Mouse (Mus musculus) intestine, embryonic 15.5 days (tissue): ENCODE measurements around the gene Hist1h3d. TPM values are rescaled to one million over a fixed set of nuclear protein-coding genes. Genes with fewer than 3 reads are reported as not detected.
A peak's percentile ranks its signal among the peaks of the same experiment; 100 is the strongest.
"Not testable (repeated sequence)": the region's sequence is repeated elsewhere in the genome, so short reads cannot be mapped to it uniquely, and the experiment has no call there.

Experiments
- ATAC-seq: fragments of 200-750 bp; cut with Nextera tagmentation; 2 replicates; pipeline ENCODE4 v1.8.0; 2017; ENCODE audit warnings: moderate TSS enrichment, moderate library complexity
- H3K27ac ChIP-seq: fragments of 300-500 bp; sonication (generic); 2 replicates; pipeline ENCODE4 v1.5.1; 2015; ENCODE audit warnings: mild to moderate bottlenecking, inconsistent platforms
- H3K27me3 ChIP-seq: fragments of 300-500 bp; sonication (generic); replicated peaks from 2 replicates; pipeline ENCODE4 v1.6.1; 2015; ENCODE audit warnings: inconsistent platforms
- H3K36me3 ChIP-seq: fragments of 300-500 bp; sonication (generic); 2 replicates; pipeline ENCODE4 v1.6.1; 2015; ENCODE audit warnings: inconsistent platforms
- H3K4me1 ChIP-seq: fragments of 300-500 bp; sonication (generic); replicated peaks from 2 replicates; pipeline ENCODE4 v1.6.1; 2015; ENCODE audit warnings: inconsistent platforms
- H3K4me2 ChIP-seq: fragments of 300-500 bp; sonication (generic); replicated peaks from 2 replicates; pipeline ENCODE4 v1.6.1; 2015; ENCODE audit warnings: mild to moderate bottlenecking, inconsistent platforms
- H3K4me3 ChIP-seq: fragments of 300-500 bp; sonication (generic); replicated peaks from 2 replicates; pipeline ENCODE4 v1.5.1; 2015; ENCODE audit warnings: inconsistent platforms
- H3K9ac ChIP-seq: fragments of 300-500 bp; sonication (generic); 2 replicates; pipeline ENCODE4 v1.6.1; 2015; ENCODE audit warnings: inconsistent platforms
- H3K9me3 ChIP-seq: fragments of 300-500 bp; sonication (generic); 2 replicates; pipeline ENCODE4 v1.6.1; 2016; ENCODE audit warnings: inconsistent platforms
- WGBS: fragments of 180-500 bp; shearing (Covaris S2); methylation state at CpG from one replicate; pipeline ENCODE4 v1.1.7; 2015; 5-methylcytosine and 5-hydroxymethylcytosine counted together
- polyA plus RNA-seq: library from polyadenylated mRNA; unstranded; fragments of >200 nt; fragmentation: Nextera tagmentation; extraction: Ambion mirVana; gene quantifications from 2 replicates; pipeline ENCODE4 v1.2.1, GENCODE M21; 2015

Hist1h3d gene
- polyA plus RNA-seq, 1 experiment from 2014 or later = 5.2 TPM

DNA sequence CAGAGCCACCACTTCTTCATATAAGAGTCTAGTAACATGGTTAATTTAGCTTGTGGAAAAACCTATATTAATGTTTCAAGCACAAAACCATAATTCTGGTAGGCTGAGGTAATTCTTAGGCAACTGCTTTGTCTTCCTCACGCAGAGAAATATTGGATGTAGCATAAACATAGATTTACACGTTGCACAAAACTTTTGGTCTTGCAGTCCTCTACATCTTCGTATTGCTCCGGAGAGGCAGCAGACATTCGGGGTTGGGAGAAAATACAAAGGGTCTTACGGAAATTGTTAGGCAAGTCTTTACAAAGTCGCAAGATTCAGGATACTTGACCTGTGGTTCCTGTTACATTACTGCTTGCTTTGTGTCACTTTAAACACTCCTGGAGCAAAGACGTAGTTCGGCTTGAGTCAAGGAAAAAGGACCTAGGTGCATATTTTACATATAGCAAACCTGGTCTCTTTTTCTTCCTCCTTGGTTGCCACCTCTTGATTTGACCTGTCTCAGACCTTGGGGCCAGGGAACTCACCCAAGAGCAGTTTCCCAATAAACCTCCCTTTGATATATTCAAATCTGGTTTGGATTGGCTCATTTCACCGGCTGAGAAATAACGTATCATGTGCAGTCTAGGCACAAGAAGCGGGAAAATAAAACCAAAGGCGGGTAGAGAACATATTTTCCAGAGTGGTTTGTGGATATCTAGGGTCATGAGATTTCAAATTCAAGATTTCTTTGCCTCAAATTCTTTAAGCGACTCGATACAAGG lies 41.0 kb upstream of the Hist1h3d start:
- peak; percentile 32 for ATAC-seq
- H3K4me2 ChIP-seq = peak overlapping the region; percentile 69
- H3K4me1 ChIP-seq = peaks cover 15% of the 10 kb centered on the region
- H3K9ac ChIP-seq = peak overlapping the region; percentile 31
- H3K27ac ChIP-seq = peak overlapping the region; percentile 93
- H3K9me3 ChIP-seq = no peaks in the 10 kb centered on the region
- H3K36me3 ChIP-seq = no peaks in the 10 kb centered on the region
- peak overlapping the region; percentile 50 for H3K4me3 ChIP-seq
- under 1% methylated on average over 15 of the region's 15 CpGs for WGBS
- no peaks in the 10 kb centered on the region for H3K27me3 ChIP-seq

DNA sequence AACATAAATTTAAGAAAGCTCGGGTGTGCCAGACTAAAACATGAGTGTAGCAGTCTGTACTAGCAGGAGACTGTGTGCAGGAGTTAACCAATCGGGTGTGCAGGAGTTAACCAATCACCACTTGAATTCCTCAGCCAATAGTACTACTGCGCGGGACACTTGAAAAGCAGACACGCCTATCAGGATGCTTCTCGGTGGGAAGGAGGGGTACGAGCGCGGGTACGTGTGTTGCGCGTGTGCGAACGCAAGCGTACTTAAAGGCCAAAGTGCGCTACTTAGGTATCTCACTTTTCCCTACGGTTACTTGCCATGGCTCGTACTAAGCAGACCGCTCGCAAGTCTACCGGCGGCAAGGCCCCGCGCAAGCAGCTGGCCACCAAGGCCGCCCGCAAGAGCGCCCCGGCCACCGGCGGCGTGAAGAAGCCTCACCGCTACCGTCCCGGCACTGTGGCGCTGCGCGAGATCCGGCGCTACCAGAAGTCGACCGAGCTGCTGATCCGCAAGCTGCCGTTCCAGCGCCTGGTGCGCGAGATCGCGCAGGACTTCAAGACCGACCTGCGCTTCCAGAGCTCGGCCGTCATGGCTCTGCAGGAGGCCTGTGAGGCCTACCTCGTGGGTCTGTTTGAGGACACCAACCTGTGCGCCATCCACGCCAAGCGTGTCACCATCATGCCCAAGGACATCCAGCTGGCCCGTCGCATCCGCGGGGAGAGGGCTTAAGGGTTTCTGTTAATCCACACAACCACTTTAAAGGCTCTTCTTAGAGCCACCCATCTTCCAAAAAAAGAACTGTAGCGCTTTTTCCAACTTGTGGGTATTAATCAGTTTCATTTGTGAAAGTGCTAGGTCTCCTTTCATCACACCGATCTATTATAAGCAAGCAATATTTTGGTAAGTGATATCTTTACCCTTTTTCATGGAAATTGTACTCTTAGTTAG lies 40.2 kb upstream of the Hist1h3d start, which contains the start of gene Hist1h3g:
Hist1h3g (plus strand) TSS at position 286 of the 939 bp plus-strand sequence.
- Histone ChIP-seq H3K27ac (peak within 1 kb of the TSS; percentile 93), H3K4me3 (peak within 1 kb of the TSS; percentile 50), H3K9ac (peak within 1 kb of the TSS; percentile 53), H3K4me2 (peak within 1 kb of the TSS; percentile 69), H3K4me1 (peaks cover 15% of the 10 kb centered on the region)
- under 1% methylated on average over 49 of the region's 62 CpGs for WGBS
- H3K9me3 ChIP-seq, H3K27me3 ChIP-seq, H3K36me3 ChIP-seq: not testable (repeated sequence)
- ATAC-seq = peak; percentile 90

DNA sequence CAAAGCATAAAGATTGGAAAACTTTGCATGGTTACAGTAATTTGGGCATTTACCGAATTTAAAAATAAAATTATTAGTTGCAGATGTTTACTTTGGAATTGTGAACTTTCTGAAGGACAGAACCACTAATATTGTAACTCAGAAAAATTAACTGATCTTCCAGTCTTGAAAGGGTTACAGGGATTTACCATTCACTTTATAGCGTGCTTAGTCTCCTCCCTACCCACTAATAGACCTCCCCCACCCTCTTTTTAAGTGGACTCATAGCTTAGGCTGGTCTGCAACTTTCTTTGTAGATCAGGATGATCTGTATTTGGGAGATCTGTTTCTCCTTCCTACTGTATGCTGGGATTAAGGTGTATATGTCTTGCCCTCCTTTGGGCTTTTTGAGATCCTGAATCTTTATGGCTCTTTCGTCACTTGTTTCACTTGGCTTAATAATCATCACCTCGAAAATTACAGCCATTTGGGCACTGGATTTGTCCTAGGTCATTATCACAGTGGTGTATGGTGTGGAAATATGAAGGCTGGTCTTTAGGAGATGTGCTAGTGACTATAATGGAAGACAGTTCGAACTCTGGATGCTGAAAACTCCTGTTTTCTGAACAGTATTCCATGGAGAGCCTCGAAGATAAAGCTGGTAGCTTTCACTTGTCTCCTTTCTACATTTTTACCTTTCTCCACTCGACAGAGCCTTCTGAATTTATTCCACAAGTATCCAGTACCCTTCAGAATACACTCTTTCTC lies 39.3 kb upstream of the Hist1h3d start:
- Histone ChIP-seq H3K9ac (peak overlapping the region; percentile 42), H3K27ac (peak overlapping the region; percentile 27), H3K4me1 (peaks cover 17% of the 10 kb centered on the region), H3K36me3 (no peaks in the 10 kb centered on the region), H3K4me2 (peak overlapping the region; percentile 69), H3K4me3 (peak overlapping the region; percentile 50), H3K9me3 (no peaks in the 10 kb centered on the region), H3K27me3 (no peaks in the 10 kb centered on the region)
- 14% methylated on average over 7 of the region's 7 CpGs for WGBS
- no peak for ATAC-seq

DNA sequence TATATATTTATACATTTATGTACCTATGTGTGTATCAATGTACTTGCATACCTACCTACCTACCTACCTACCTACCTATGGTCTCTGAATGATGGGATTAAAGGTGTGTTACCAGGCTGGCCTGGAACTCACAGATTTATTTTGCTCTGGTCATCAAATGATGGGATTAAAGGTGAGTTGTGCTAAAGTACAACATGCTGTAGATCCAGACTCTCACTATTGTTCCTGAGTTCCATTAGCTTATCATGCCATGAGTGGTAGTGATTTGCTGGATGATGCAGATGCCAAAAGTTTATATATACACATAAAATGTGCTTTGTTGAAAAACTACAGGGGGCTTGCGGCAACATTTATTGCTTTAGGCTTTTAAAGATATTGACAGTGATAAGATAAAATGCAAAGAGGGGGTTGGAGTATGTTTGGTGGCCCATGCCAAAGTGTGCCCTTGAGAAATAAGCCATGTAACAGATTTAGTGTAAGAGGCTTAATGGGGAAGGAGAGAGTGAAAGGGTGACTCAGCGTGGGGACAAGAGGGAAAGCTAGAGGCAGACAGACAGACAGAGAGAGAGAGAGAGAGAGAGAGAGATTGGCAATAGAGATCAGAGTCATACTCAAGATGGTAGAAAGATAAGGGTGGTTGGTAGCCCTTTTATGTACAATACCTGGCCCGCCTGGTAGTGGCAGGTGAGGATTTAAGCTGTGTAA lies 38.4 kb upstream of the Hist1h3d start:
- 69% methylated on average over 3 of the region's 3 CpGs for WGBS
- H3K4me3 ChIP-seq = no peak overlapping the region
- H3K4me1 ChIP-seq = peaks cover 16% of the 10 kb centered on the region
- no peaks in the 10 kb centered on the region for H3K36me3 ChIP-seq
- H3K27ac ChIP-seq = no peak overlapping the region
- ATAC-seq = no peak
- H3K27me3 ChIP-seq = no peaks in the 10 kb centered on the region
- peak overlapping the region; percentile 69; the same call in 1 of the 2 replicates for H3K4me2 ChIP-seq
- H3K9me3 ChIP-seq = no peaks in the 10 kb centered on the region
- no peak overlapping the region for H3K9ac ChIP-seq

DNA sequence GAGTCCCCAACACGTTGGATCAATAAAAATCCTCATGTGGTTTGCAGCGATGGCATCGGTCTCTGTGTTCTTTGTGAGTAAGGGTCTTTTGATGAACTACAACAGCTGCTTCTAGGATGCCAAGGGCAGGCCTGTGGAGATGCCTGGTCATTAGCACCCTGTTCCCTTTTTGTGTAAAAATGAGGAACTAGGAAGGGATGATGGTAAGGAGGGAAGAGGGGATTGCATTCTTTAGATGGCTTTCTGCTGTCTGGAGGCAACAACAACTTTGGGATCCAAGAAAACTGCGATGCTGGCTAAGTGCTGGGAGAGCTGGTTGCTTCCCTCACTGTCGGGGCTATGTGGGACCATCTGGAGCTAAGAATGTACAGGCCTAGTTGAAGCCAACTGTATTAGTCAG lies 37.3 kb upstream of the Hist1h3d start:
- no peak overlapping the region for H3K4me2 ChIP-seq
- H3K27me3 ChIP-seq = no peaks in the 10 kb centered on the region
- ATAC-seq = no peak
- H3K36me3 ChIP-seq = no peaks in the 10 kb centered on the region
- WGBS = 73% methylated on average over 5 of the region's 5 CpGs
- H3K9me3 ChIP-seq = no peaks in the 10 kb centered on the region
- no peak overlapping the region for H3K4me3 ChIP-seq
- no peak overlapping the region for H3K9ac ChIP-seq
- 0 out of 2 replicates have a peak, but pooled peaks cover 7% of the 10 kb centered on the region for H3K4me1 ChIP-seq
- H3K27ac ChIP-seq = no peak overlapping the region

DNA sequence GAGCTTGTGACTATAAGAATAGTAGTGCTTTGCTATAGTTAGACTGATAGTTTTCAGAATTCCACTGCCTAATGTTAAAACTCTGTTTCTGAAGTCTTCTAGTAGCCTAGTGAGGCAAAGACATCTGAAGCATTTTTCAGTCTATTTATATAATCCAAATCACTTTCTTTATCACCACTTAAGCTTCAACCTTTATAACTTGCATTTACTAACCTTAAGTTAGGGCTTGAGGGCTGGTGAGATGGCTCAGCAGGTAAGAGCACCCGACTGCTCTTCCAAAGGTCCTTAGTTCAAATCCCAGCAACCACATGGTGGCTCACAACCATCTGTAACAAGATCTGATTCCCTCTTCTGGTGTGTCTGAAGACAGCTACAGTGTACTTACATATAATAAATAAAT lies 35.7 kb upstream of the Hist1h3d start:
- H3K27me3 ChIP-seq, H3K36me3 ChIP-seq, H3K4me2 ChIP-seq, H3K27ac ChIP-seq, H3K9me3 ChIP-seq, H3K9ac ChIP-seq, ATAC-seq, H3K4me3 ChIP-seq, H3K4me1 ChIP-seq: not testable (repeated sequence)
- WGBS = 59% methylated on average over 1 of the region's 1 CpGs

DNA sequence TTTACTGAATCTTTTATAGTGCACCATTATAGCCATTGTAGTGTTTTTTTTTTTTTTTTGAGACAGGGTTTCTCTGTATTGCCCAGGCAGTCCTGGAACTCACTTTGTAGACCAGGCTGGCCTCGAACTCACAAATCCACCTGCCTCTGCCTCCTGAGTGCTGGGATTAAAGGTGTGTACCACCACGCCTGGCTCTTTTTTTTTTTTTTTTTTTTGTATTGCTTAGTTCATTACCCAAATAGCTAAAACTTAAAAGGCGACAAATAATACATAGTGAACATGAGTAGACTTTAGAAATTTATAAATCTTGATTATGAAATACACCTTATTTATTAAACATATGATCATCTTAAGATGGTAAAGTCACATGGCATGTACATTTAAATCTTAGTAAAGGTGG lies 34.1 kb upstream of the Hist1h3d start:
- no peaks in the 10 kb centered on the region for H3K36me3 ChIP-seq
- no peaks in the 10 kb centered on the region for H3K9me3 ChIP-seq
- H3K27me3 ChIP-seq = no peaks in the 10 kb centered on the region
- H3K9ac ChIP-seq = no peak overlapping the region
- H3K27ac ChIP-seq = no peak overlapping the region
- H3K4me3 ChIP-seq = no peak overlapping the region
- WGBS = 85% methylated on average over 3 of the region's 3 CpGs
- H3K4me2 ChIP-seq = no peak overlapping the region
- ATAC-seq = no peak
- 0 out of 2 replicates have a peak, but pooled peaks cover 3% of the 10 kb centered on the region for H3K4me1 ChIP-seq

DNA sequence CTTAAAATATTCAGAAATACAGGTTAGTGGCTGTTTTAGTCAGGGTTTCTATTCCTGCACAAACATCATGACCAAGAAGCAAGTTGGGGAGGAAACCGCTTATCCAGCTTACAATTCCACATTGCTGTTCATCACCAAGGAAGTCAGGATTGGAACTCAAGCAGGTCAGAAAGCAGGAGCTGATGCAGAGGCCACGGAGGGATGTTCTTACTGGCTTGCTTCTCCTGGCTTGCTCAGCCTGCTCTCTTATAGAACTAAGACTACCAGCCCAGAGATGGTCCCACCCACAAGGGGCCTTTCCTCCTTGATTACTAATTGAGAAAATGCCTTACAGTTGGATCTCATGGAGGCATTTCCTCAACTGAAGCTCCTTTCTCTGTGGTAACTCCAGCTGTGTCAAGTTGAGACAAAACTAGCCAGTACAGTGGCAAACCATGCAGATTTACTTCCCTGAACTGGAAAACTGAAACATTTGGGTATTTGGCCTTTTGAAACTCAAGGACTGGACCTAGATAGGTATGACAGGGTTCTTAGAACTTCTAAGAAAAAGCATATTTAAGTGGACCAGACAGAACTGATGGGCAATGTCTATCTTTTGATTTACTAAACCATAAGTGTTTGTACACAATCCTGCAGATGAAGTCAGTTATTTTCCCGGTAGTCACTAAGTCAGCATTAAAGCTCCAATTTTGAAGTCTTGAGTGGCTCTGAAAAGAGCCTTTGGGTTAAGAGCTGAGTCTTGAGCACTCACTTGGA lies 33.2 kb upstream of the Hist1h3d start:
- H3K27ac ChIP-seq = peak overlapping the region; percentile 86
- not testable (repeated sequence) for ATAC-seq

DNA sequence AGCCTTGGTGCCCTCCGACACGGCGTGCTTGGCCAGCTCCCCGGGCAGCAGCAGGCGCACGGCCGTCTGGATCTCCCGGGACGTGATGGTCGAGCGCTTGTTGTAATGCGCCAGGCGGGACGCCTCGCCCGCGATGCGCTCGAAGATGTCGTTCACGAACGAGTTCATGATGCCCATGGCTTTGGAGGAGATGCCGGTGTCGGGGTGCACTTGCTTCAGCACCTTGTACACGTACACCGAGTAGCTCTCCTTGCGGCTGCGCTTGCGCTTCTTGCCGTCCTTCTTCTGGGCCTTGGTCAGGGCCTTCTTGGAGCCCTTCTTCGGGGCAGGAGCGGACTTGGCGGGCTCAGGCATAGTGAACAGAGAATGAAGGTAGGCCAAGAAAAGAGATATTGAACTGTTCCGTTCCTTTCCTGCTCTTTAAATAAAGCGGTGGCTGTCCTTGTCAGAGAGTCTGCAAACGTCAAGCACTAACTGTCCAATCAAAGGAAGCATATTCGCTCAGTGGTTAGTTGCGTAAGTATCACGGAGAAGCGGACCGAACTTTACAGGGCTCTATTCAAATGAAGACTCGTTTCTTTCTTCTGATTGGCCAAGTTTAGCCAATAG lies 32.5 kb upstream of the Hist1h3d start, which contains the start of gene Hist1h2bh:
Hist1h2bh (minus strand) TSS at position 394 of the 609 bp plus-strand sequence.
- Histone ChIP-seq H3K4me3 (peak within 1 kb of the TSS; percentile 44), H3K4me2 (peak within 1 kb of the TSS; percentile 67), H3K9ac (peak within 1 kb of the TSS; percentile 45), H3K27ac (peak within 1 kb of the TSS; percentile 87)
- ATAC-seq = peak; percentile 95
- not testable (repeated sequence) for H3K27me3 ChIP-seq, H3K9me3 ChIP-seq, H3K4me1 ChIP-seq, H3K36me3 ChIP-seq
- WGBS = under 1% methylated on average over 37 of the region's 42 CpGs

More for the DNA sequence above, 33.2 kb upstream of the Hist1h3d start:
- peak overlapping the region; percentile 44 for H3K4me3 ChIP-seq
- H3K27me3 ChIP-seq, H3K9me3 ChIP-seq, H3K4me1 ChIP-seq, H3K36me3 ChIP-seq: not testable (repeated sequence)
- peak overlapping the region; percentile 67 for H3K4me2 ChIP-seq
- WGBS = 12% methylated on average over 3 of the region's 3 CpGs
- peak overlapping the region; percentile 45 for H3K9ac ChIP-seq

DNA sequence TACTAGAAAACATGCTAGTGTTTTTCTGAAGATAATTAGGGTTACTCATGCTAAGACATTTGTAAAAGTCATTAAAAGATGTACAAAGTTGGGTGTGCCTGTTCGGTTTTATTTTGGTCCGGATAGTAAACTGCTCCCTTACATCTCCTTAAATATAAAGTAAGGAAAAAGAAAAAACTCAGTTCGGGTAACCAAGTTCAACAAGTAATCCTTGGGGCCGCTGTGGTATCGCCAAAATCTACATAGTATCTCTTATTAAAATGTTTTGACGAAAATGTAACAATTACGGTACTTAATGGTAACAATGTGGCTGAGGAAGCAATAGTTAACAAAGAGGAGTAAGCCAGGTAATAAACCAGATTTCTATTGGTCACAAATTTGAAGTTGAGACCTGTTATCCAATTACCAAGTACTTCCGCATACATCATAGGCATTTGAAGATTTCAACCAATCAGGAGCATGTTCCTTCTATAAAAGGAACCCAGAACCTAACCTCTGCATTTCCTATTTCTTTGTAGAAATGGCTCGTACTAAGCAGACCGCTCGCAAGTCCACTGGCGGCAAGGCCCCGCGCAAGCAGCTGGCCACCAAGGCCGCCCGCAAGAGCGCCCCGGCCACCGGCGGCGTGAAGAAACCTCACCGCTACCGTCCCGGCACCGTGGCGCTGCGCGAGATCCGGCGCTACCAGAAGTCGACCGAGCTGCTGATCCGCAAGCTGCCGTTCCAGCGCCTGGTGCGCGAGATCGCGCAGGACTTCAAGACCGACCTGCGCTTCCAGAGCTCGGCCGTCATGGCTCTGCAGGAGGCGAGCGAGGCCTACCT lies 31.4 kb upstream of the Hist1h3d start, which contains the start of gene Hist1h3f:
Hist1h3f (plus strand) TSS at position 88 of the 822 bp plus-strand sequence.
- under 1% methylated on average over 24 of the region's 45 CpGs for WGBS
- H3K27me3 ChIP-seq = no peaks in the 10 kb centered on the region
- no peaks in the 10 kb centered on the region for H3K36me3 ChIP-seq
- no peaks in the 10 kb centered on the region for H3K9me3 ChIP-seq
- peak within 1 kb of the TSS; percentile 55 for H3K9ac ChIP-seq
- peak within 1 kb of the TSS; percentile 90 for H3K27ac ChIP-seq
- ATAC-seq = peak; percentile 93
- 0 out of 2 replicates have a peak, but pooled peaks cover 2% of the 10 kb centered on the region for H3K4me1 ChIP-seq
- peak within 1 kb of the TSS; percentile 44 for H3K4me3 ChIP-seq
- H3K4me2 ChIP-seq = peak within 1 kb of the TSS; percentile 67
